Mouse (Mus musculus) bone marrow, adult 2 months (tissue): ENCODE data around the gene Mea1. TPM values are rescaled to one million over a fixed set of nuclear protein-coding genes. Genes with fewer than 3 reads are reported as not detected.

Experiments used
- H3K27ac ChIP-seq: fragments of 200-500 bp; 2 replicates; pipeline ENCODE4 v1.5.1; 2012; ENCODE audit warnings: low read depth, mild to moderate bottlenecking, control low read depth, inconsistent platforms, low read length; ENCODE audit not compliant: control insufficient read depth, poor library complexity, insufficient read depth
- H3K4me1 ChIP-seq: fragments of 200-500 bp; 2 replicates; pipeline ENCODE4 v1.6.1; 2011; ENCODE audit warnings: low read length; ENCODE audit not compliant: control insufficient read depth, insufficient read depth
- H3K4me3 ChIP-seq: fragments of 200-500 bp; replicated peaks from 2 replicates; pipeline ENCODE3; 2011; ENCODE audit warnings: mild to moderate bottlenecking, low read depth, low read length, control low read depth; ENCODE audit not compliant: control insufficient read depth
- CTCF ChIP-seq: fragments of 200-500 bp; IDR thresholded peaks from 2 replicates; pipeline ENCODE4 v1.5.1; 2011; ENCODE audit warnings: low read length, control low read depth; ENCODE audit not compliant: control insufficient read depth, insufficient read depth
- POLR2A ChIP-seq: fragments of 200-500 bp; IDR thresholded peaks from 2 replicates; pipeline ENCODE4 v1.6.1; 2011; ENCODE audit warnings: low read depth, mild to moderate bottlenecking, control low read depth, low read length, borderline replicate concordance; ENCODE audit not compliant: control insufficient read depth
- WGBS: fragments of 180-500 bp; shearing (Covaris S2); methylation state at CpG from one replicate; pipeline ENCODE4 v1.1.7; 2018; 5-methylcytosine and 5-hydroxymethylcytosine counted together
- polyA plus RNA-seq: library from polyadenylated mRNA; stranded (reverse); fragments of >200 nt; gene quantifications from 2 replicates; pipeline ENCODE4 v1.2.4, GENCODE M21; 2011; ENCODE audit warnings: low replicate concordance; ENCODE audit not compliant: missing spikeins, insufficient read depth, insufficient read length

Mea1 gene
- 31.5 and 53.0 TPM in 2 replicates for polyA plus RNA-seq

- Histone ChIP-seq H3K27ac (no peak within 1 kb of the TSS), H3K4me1 (peaks cover 6% of the 10 kb centered on the region), H3K4me3 (no peak within 1 kb of the TSS)
- no peak for TF ChIP-seq POLR2A
- no peak for TF ChIP-seq CTCF
- 84% methylated on average over 9 of the region's 9 CpGs for WGBS
Observed at GRCm38 (mm10) chr17:46678416-46678815, at the start of gene Mea1. Gene Mea1, plus strand, starts transcription at chr17:46678793.

- TF ChIP-seq CTCF (no peak), POLR2A (no peak)
- WGBS: 20% methylated on average over 12 of the region's 12 CpGs
- Histone ChIP-seq H3K27ac (no peak overlapping the region), H3K4me1 (no peaks in the 10 kb centered on the region; the same call in 1 of the 2 replicates), H3K4me3 (no peak overlapping the region)
Observed at GRCm38 (mm10) chr17:46629685-46630441, 48.7 kb upstream of the Mea1 start.

- H3K4me1 ChIP-seq: no peaks in the 10 kb centered on the region; the same call in 1 of the 2 replicates
- TF ChIP-seq CTCF: peak; percentile 37; the same call in 1 of the 2 replicates
- no peak for TF ChIP-seq POLR2A
- no peak overlapping the region for H3K27ac ChIP-seq
- H3K4me3 ChIP-seq: peak overlapping the region; percentile 11
- WGBS: 2% methylated on average over 15 of the region's 15 CpGs
Observed at GRCm38 (mm10) chr17:46636831-46637523, 41.6 kb upstream of the Mea1 start.

- no peak overlapping the region for H3K4me3 ChIP-seq
Observed at GRCm38 (mm10) chr17:46639929-46640328, 38.7 kb upstream of the Mea1 start.

DNA sequence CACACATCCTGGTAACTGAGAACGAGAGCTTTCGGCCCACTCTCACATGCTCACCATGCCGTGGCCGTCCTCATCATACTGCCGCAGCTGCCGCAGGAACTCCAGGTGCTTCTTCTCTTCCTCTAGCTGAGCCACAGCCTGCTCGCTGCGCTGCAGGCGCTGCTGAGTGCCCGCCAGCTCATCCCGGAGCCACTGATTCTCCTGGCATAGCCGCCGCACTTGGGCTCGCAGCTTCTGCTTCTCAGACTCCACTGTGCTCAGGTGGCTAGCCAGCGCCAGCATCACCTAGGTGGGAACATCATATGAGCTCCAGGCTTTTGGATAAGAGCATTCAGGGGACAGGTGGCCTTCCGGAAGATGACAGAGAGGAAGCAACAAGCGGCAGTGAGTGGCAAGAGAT is 36.5 kb upstream of the Mea1 start:
- H3K4me3 ChIP-seq: no peak overlapping the region
- WGBS: 87% methylated on average over 17 of the region's 17 CpGs
- TF ChIP-seq CTCF (no peak), POLR2A (no peak)
- H3K27ac ChIP-seq: no peak overlapping the region
- no peaks in the 10 kb centered on the region; the same call in 1 of the 2 replicates for H3K4me1 ChIP-seq

More at GRCm38 (mm10) chr17:46639929-46640328, 38.7 kb upstream of the Mea1 start:
- no peak overlapping the region for H3K27ac ChIP-seq
- 44% methylated on average over 9 of the region's 9 CpGs for WGBS
- no peaks in the 10 kb centered on the region; the same call in 1 of the 2 replicates for H3K4me1 ChIP-seq
- TF ChIP-seq POLR2A: no peak
- no peak for TF ChIP-seq CTCF

DNA sequence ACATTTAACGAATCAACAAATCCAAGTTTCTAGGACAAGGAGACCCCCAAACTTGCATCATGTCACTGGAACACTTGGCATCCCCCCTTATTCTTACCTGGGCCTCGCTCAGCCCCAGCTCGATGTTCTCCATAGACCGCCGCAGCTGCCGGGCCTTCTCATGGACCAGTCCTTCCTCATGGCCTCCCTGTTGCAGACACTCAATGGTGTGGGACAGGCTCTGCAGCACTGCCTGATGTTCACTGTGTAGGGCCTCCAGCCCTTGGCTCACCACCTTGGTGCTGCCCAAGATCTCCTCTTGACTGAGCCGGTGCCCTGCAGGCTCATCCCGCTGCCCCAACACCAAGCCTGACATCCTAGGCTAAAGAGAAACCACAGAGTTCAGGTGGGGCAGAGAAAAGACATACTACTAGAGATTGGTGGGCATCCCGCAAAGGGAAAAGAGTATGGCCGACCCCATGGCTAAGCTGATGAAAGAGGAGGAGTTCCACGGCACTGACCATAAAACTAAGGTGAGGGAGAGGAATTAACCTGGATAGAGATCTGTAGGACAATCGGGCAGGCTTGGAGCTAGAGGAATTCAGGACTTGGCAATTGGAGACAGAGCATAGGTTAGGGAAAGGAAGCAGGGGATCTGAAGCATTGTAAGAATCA is 34.3 kb upstream of the Mea1 start:
- TF ChIP-seq POLR2A (no peak), CTCF (no peak)
- H3K27ac ChIP-seq: no peak overlapping the region

GRCm38 (mm10) chr17:46644916-46645475 is 33.6 kb upstream of the Mea1 start:
- H3K27ac ChIP-seq: peak overlapping the region; percentile 85
- TF ChIP-seq CTCF (no peak), POLR2A (no peak)
- H3K4me1 ChIP-seq: no peaks in the 10 kb centered on the region; the same call in 1 of the 2 replicates
- WGBS: 10% methylated on average over 11 of the region's 11 CpGs
- H3K4me3 ChIP-seq: peak overlapping the region; percentile 99

More for the DNA sequence above, 34.3 kb upstream of the Mea1 start:
- Histone ChIP-seq H3K4me3 (no peak overlapping the region), H3K4me1 (no peaks in the 10 kb centered on the region)
- 87% methylated on average over 12 of the region's 12 CpGs for WGBS
